Mouse (Mus musculus): ENCODE data around the gene Slc39a3. TPM values are rescaled to one million over a fixed set of nuclear protein-coding genes. Genes with fewer than 3 reads are reported as not detected.

Gene Slc39a3
- polyA plus RNA-seq, 1 experiment = 39.6 TPM

GRCm38 (mm10) chr10:81025639-81026275 lies 11.5 kb downstream of the Slc39a3 start, which contains the start of gene Diras1:
TSS of gene Diras1 (minus strand) at chr10:81025662.
- no peaks in the 10 kb centered on the region for H3K36me3 ChIP-seq (ENCODE audit: control insufficient read depth, insufficient read depth, low read length)
- TF ChIP-seq POLR2A (IDR thresholded peaks at IDR 0.05; ENCODE audit: control insufficient read depth, low read depth, low read length) (no peak), CTCF (IDR thresholded peaks at IDR 0.05; ENCODE audit: control insufficient read depth, insufficient read depth, insufficient replicate concordance, low read depth, low read length) (no peak)
- no peak within 1 kb of the TSS for H3K4me3 ChIP-seq (ENCODE audit: control insufficient read depth, low read depth, low read length)
- H3K4me1 ChIP-seq (ENCODE audit: control insufficient read depth, insufficient read depth, low read length) = peaks cover 11% of the 10 kb centered on the region
- H3K27ac ChIP-seq (ENCODE audit: control insufficient read depth, insufficient read depth, low read depth, low read length) = no peak within 1 kb of the TSS
- no peaks in the 10 kb centered on the region for H3K27me3 ChIP-seq (ENCODE audit: control insufficient read depth, insufficient read depth, low read length)

- no peaks in the 10 kb centered on the region for H3K36me3 ChIP-seq (ENCODE audit: control insufficient read depth, insufficient read depth, low read length)
- H3K27ac ChIP-seq (ENCODE audit: control insufficient read depth, insufficient read depth, low read depth, low read length) = no peak overlapping the region
- TF ChIP-seq POLR2A (IDR thresholded peaks at IDR 0.05; ENCODE audit: control insufficient read depth, low read depth, low read length) (no peak), CTCF (IDR thresholded peaks at IDR 0.05; ENCODE audit: control insufficient read depth, insufficient read depth, insufficient replicate concordance, low read depth, low read length) (no peak)
- no peaks in the 10 kb centered on the region for H3K27me3 ChIP-seq (ENCODE audit: control insufficient read depth, insufficient read depth, low read length)
- peaks cover 11% of the 10 kb centered on the region for H3K4me1 ChIP-seq (ENCODE audit: control insufficient read depth, insufficient read depth, low read length)
- H3K4me3 ChIP-seq (ENCODE audit: control insufficient read depth, low read depth, low read length) = no peak overlapping the region
Measured at GRCm38 (mm10) chr10:81025047-81025621, 12.1 kb downstream of the Slc39a3 start.

- peaks cover 11% of the 10 kb centered on the region for H3K4me1 ChIP-seq (ENCODE audit: control insufficient read depth, insufficient read depth, low read length)
- no peaks in the 10 kb centered on the region for H3K36me3 ChIP-seq (ENCODE audit: control insufficient read depth, insufficient read depth, low read length)
- no peak for TF ChIP-seq CTCF (IDR thresholded peaks at IDR 0.05; ENCODE audit: control insufficient read depth, insufficient read depth, insufficient replicate concordance, low read depth, low read length)
- no peak for TF ChIP-seq POLR2A (IDR thresholded peaks at IDR 0.05; ENCODE audit: control insufficient read depth, low read depth, low read length)
- H3K27me3 ChIP-seq (ENCODE audit: control insufficient read depth, insufficient read depth, low read length) = no peaks in the 10 kb centered on the region
- no peak overlapping the region for H3K4me3 ChIP-seq (ENCODE audit: control insufficient read depth, low read depth, low read length)
- H3K27ac ChIP-seq (ENCODE audit: control insufficient read depth, insufficient read depth, low read depth, low read length) = no peak overlapping the region
Measured at GRCm38 (mm10) chr10:81024346-81024937, 12.8 kb downstream of the Slc39a3 start.

DNA sequence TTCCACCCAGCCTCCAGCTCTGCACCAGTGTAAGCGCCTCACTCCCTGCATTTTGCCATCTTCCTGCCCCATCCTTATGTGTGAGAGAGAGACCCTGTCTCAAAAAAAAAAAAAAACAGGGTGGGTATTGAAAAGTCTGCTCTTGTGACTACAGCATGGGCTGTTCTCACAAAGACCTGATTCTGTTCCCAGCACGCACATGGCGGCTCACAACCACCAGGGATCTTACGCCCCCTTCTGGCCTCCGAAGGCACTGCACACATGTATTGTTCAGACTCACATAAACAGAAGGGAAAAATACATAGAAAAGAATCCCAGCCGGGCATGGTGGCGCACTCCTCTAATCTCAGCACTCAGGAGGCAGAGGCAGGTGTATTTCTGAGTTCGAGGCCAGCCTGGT lies 14.5 kb downstream of the Slc39a3 start:
- no peaks in the 10 kb centered on the region for H3K27me3 ChIP-seq (ENCODE audit: control insufficient read depth, insufficient read depth, low read length)
- no peak overlapping the region for H3K4me3 ChIP-seq (ENCODE audit: control insufficient read depth, low read depth, low read length)
- H3K4me1 ChIP-seq (ENCODE audit: control insufficient read depth, insufficient read depth, low read length) = peaks cover 21% of the 10 kb centered on the region
- TF ChIP-seq CTCF (IDR thresholded peaks at IDR 0.05; ENCODE audit: control insufficient read depth, insufficient read depth, insufficient replicate concordance, low read depth, low read length) (peak; percentile 76; the same call in 1 of the 2 replicates), POLR2A (IDR thresholded peaks at IDR 0.05; ENCODE audit: control insufficient read depth, low read depth, low read length) (no peak)
- H3K27ac ChIP-seq (ENCODE audit: control insufficient read depth, insufficient read depth, low read depth, low read length) = no peak overlapping the region
- no peaks in the 10 kb centered on the region for H3K36me3 ChIP-seq (ENCODE audit: control insufficient read depth, insufficient read depth, low read length)

GRCm38 (mm10) chr10:81021547-81022110 lies 15.6 kb downstream of the Slc39a3 start:
- Histone ChIP-seq H3K4me3 (ENCODE audit: control insufficient read depth, low read depth, low read length) (peak overlapping the region; percentile 11), H3K27me3 (ENCODE audit: control insufficient read depth, insufficient read depth, low read length) (no peaks in the 10 kb centered on the region), H3K4me1 (ENCODE audit: control insufficient read depth, insufficient read depth, low read length) (peaks cover 21% of the 10 kb centered on the region), H3K27ac (ENCODE audit: control insufficient read depth, insufficient read depth, low read depth, low read length) (no peak overlapping the region), H3K36me3 (ENCODE audit: control insufficient read depth, insufficient read depth, low read length) (no peaks in the 10 kb centered on the region)
- no peak for TF ChIP-seq POLR2A (IDR thresholded peaks at IDR 0.05; ENCODE audit: control insufficient read depth, low read depth, low read length)
- TF ChIP-seq CTCF (IDR thresholded peaks at IDR 0.05; ENCODE audit: control insufficient read depth, insufficient read depth, insufficient replicate concordance, low read depth, low read length) = no peak

- Histone ChIP-seq H3K36me3 (ENCODE audit: control insufficient read depth, insufficient read depth, low read length) (no peaks in the 10 kb centered on the region), H3K4me1 (ENCODE audit: control insufficient read depth, insufficient read depth, low read length) (peaks cover 22% of the 10 kb centered on the region), H3K27ac (ENCODE audit: control insufficient read depth, insufficient read depth, low read depth, low read length) (no peak overlapping the region), H3K27me3 (ENCODE audit: control insufficient read depth, insufficient read depth, low read length) (no peaks in the 10 kb centered on the region), H3K4me3 (ENCODE audit: control insufficient read depth, low read depth, low read length) (no peak overlapping the region)
- TF ChIP-seq POLR2A (IDR thresholded peaks at IDR 0.05; ENCODE audit: control insufficient read depth, low read depth, low read length) = no peak
- no peak for TF ChIP-seq CTCF (IDR thresholded peaks at IDR 0.05; ENCODE audit: control insufficient read depth, insufficient read depth, insufficient replicate concordance, low read depth, low read length)
Measured at GRCm38 (mm10) chr10:81020207-81020606, 17.0 kb downstream of the Slc39a3 start.

GRCm38 (mm10) chr10:81019687-81020086 lies 17.5 kb downstream of the Slc39a3 start:
- Histone ChIP-seq H3K27ac (ENCODE audit: control insufficient read depth, insufficient read depth, low read depth, low read length) (no peak overlapping the region), H3K27me3 (ENCODE audit: control insufficient read depth, insufficient read depth, low read length) (no peaks in the 10 kb centered on the region), H3K36me3 (ENCODE audit: control insufficient read depth, insufficient read depth, low read length) (no peaks in the 10 kb centered on the region), H3K4me3 (ENCODE audit: control insufficient read depth, low read depth, low read length) (no peak overlapping the region), H3K4me1 (ENCODE audit: control insufficient read depth, insufficient read depth, low read length) (peaks cover 22% of the 10 kb centered on the region)
- TF ChIP-seq POLR2A (IDR thresholded peaks at IDR 0.05; ENCODE audit: control insufficient read depth, low read depth, low read length) (no peak), CTCF (IDR thresholded peaks at IDR 0.05; ENCODE audit: control insufficient read depth, insufficient read depth, insufficient replicate concordance, low read depth, low read length) (no peak)
